Mouse (Mus musculus) testis, adult 2 months (tissue): ENCODE measurements at regions not wholly inside any gene's neighbourhood (a gene's known extent, or its start where the extent isn't known, plus 50 kb on each side); places are given as distances from the start of the nearest gene placed in this dataset.

Experiments used
- CTCF ChIP-seq: fragments of 200-500 bp; IDR thresholded peaks from 2 replicates; pipeline ENCODE4 v1.5.1; 2012; ENCODE audit warnings: low read depth, mild to moderate bottlenecking, inconsistent platforms, low read length, moderate library complexity; ENCODE audit not compliant: control insufficient read depth, insufficient read depth, insufficient replicate concordance
- POLR2A ChIP-seq: fragments of 200-500 bp; IDR thresholded peaks from 2 replicates; pipeline ENCODE4 v1.6.1; 2012; ENCODE audit warnings: low read depth, mild to moderate bottlenecking, inconsistent platforms, low read length, moderate library complexity; ENCODE audit not compliant: control insufficient read depth

DNA sequence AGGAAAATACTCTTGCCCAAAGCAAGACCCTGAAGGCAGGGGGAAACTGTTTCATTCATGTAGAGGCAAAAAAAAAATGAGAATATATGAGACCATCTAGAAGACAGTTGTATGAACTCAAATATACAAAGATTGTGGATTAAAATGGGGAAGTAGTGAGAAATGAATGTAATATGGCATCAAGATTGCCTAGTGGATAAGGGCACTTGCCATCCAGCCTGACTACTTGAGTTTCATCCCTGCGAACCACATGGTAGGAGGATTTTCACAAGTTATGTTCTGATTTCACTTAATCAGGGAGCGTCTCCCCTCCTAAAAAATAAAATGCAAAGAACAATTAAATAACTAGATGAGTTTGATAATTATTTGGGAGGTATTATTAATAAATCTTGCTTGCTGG lies 81.8 kb upstream of the Tmem164 start:
- no peak for TF ChIP-seq CTCF
- TF ChIP-seq POLR2A, result no peak
